Mouse (Mus musculus): ENCODE results near the gene Camkk1. TPM values are rescaled to one million over a fixed set of nuclear protein-coding genes. Genes with fewer than 3 reads are reported as not detected.

The Camkk1 gene
- total RNA-seq, 2 experiments from 2014 or later, result 0.28 TPM; not detected in 1

Other genes with a start within 250 kb of the Camkk1 start
- 6.6 and 10.1 TPM in 2 replicates for gene Cyb5d2, start 222.9 kb upstream of the Camkk1 start, total RNA-seq (2014; fragmentation: Nextera tagmentation)
- 3.9 and 5.4 TPM in 2 replicates for gene Cyb5d2, start 222.9 kb upstream of the Camkk1 start, total RNA-seq (2017)
- gene Zzef1, start 222.8 kb upstream of the Camkk1 start, total RNA-seq (2014; fragmentation: Nextera tagmentation), result 38.9 and 40.4 TPM in 2 replicates
- gene Zzef1, start 222.8 kb upstream of the Camkk1 start, total RNA-seq (2017), result 26.9 and 27.3 TPM in 2 replicates
- 16.4 and 28.3 TPM in 2 replicates for gene Atp2a3, start 57.8 kb upstream of the Camkk1 start, total RNA-seq (2014; fragmentation: Nextera tagmentation)
- 14.9 and 15.7 TPM in 2 replicates for gene Atp2a3, start 57.8 kb upstream of the Camkk1 start, total RNA-seq (2017)
- gene P2rx1, start 19.9 kb upstream of the Camkk1 start, total RNA-seq (2014; fragmentation: Nextera tagmentation), result 1.8 and 3.1 TPM in 2 replicates
- gene P2rx1, start 19.9 kb upstream of the Camkk1 start, total RNA-seq (2017), result 2.2 TPM in 1 of 2 replicates, not detected in the other
- gene Ncbp3, start 28.8 kb downstream of the Camkk1 start, total RNA-seq (2014; fragmentation: Nextera tagmentation), result 12.5 and 12.7 TPM in 2 replicates
- 16.4 and 19.1 TPM in 2 replicates for gene Ncbp3, start 28.8 kb downstream of the Camkk1 start, total RNA-seq (2017)
- 0.17 and 0.20 TPM in 2 replicates for gene Itgae, start 71.6 kb downstream of the Camkk1 start, total RNA-seq (2014; fragmentation: Nextera tagmentation)
- not detected in 2 replicates for gene Itgae, start 71.6 kb downstream of the Camkk1 start, total RNA-seq (2017)
- 10.9 and 14.4 TPM in 2 replicates for gene Haspin, start 119.3 kb downstream of the Camkk1 start, total RNA-seq (2014; fragmentation: Nextera tagmentation)
- gene Haspin, start 119.3 kb downstream of the Camkk1 start, total RNA-seq (2017), result 12.8 and 14.8 TPM in 2 replicates
- gene P2rx5, start 141.4 kb downstream of the Camkk1 start, total RNA-seq (2014; fragmentation: Nextera tagmentation), result 1.7 TPM in 1 of 2 replicates, not detected in the other
- not detected in 2 replicates for gene P2rx5, start 141.4 kb downstream of the Camkk1 start, total RNA-seq (2017)
- 77.1 and 79.8 TPM in 2 replicates for gene Emc6, start 158.0 kb downstream of the Camkk1 start, total RNA-seq (2014; fragmentation: Nextera tagmentation)
- gene Emc6, start 158.0 kb downstream of the Camkk1 start, total RNA-seq (2017), result 34.1 and 53.7 TPM in 2 replicates
- gene Tax1bp3, start 158.1 kb downstream of the Camkk1 start, total RNA-seq (2014; fragmentation: Nextera tagmentation), result 3.8 and 5.6 TPM in 2 replicates
- 1.2 and 5.5 TPM in 2 replicates for gene Tax1bp3, start 158.1 kb downstream of the Camkk1 start, total RNA-seq (2017)
- 12.0 and 13.2 TPM in 2 replicates for gene Ctns, start 180.0 kb downstream of the Camkk1 start, total RNA-seq (2014; fragmentation: Nextera tagmentation)
- gene Ctns, start 180.0 kb downstream of the Camkk1 start, total RNA-seq (2017), result 4.0 and 9.5 TPM in 2 replicates
- gene Shpk, start 180.5 kb downstream of the Camkk1 start, total RNA-seq (2014; fragmentation: Nextera tagmentation), result 2.5 and 8.5 TPM in 2 replicates
- 0.80 and 3.3 TPM in 2 replicates for gene Shpk, start 180.5 kb downstream of the Camkk1 start, total RNA-seq (2017)
- gene Trpv1, start 215.3 kb downstream of the Camkk1 start, total RNA-seq (2014; fragmentation: Nextera tagmentation), result not detected in 2 replicates
- not detected in 2 replicates for gene Trpv1, start 215.3 kb downstream of the Camkk1 start, total RNA-seq (2017)
- gene Trpv3, start 248.4 kb downstream of the Camkk1 start, total RNA-seq (2014; fragmentation: Nextera tagmentation), result not detected in 2 replicates
- not detected in 2 replicates for gene Trpv3, start 248.4 kb downstream of the Camkk1 start, total RNA-seq (2017)